Mouse (Mus musculus) embryonic facial prominence, embryonic 11.5 days (tissue): ENCODE results near the gene Klhl26. TPM values are rescaled to one million over a fixed set of nuclear protein-coding genes. Genes with fewer than 3 reads are reported as not detected.
A peak's percentile ranks its signal among the peaks of the same experiment; 100 is the strongest.

Experiments
- ATAC-seq: fragments of 200-750 bp; cut with Nextera tagmentation; replicated peaks from 2 replicates; pipeline ENCODE4 v1.8.0; 2017; ENCODE audit warnings: low read depth; ENCODE audit not compliant: insufficient number of reproducible peaks, low FRiP score, low TSS enrichment
- DNase-seq: peaks from one replicate; pipeline ENCODE4 v3.0.0-alpha.2; 2015; ENCODE audit warnings: low spot score
- H3K27ac ChIP-seq: fragments of 300-500 bp; sonication (generic); replicated peaks from 2 replicates; pipeline ENCODE4 v1.5.1; 2014; ENCODE audit warnings: mild to moderate bottlenecking, low read depth, low read length, control low read depth
- H3K27me3 ChIP-seq: fragments of 300-500 bp; sonication (generic); 2 replicates; pipeline ENCODE4 v1.6.1; 2014; ENCODE audit warnings: mild to moderate bottlenecking, low read length, moderate library complexity, mixed read lengths; ENCODE audit not compliant: control insufficient read depth, insufficient read depth
- H3K36me3 ChIP-seq: fragments of 300-500 bp; sonication (generic); replicated peaks from 2 replicates; pipeline ENCODE4 v1.6.1; 2014; ENCODE audit warnings: low read depth, mild to moderate bottlenecking, low read length, moderate library complexity, mixed read lengths; ENCODE audit not compliant: control insufficient read depth, insufficient read depth
- H3K4me1 ChIP-seq: fragments of 300-500 bp; sonication (generic); 2 replicates; pipeline ENCODE4 v1.6.1; 2014; ENCODE audit warnings: low read length, mixed read lengths; ENCODE audit not compliant: control insufficient read depth, insufficient read depth
- H3K4me2 ChIP-seq: fragments of 300-500 bp; sonication (generic); 2 replicates; pipeline ENCODE4 v1.6.1; 2014; ENCODE audit warnings: low read depth, mild to moderate bottlenecking, control low read depth, low read length, moderate library complexity
- H3K4me3 ChIP-seq: fragments of 300-500 bp; sonication (generic); 2 replicates; pipeline ENCODE4 v1.5.1; 2014; ENCODE audit warnings: low read depth, low read length, control low read depth
- H3K9ac ChIP-seq: fragments of 300-500 bp; sonication (generic); replicated peaks from 2 replicates; pipeline ENCODE4 v1.6.1; 2014; ENCODE audit warnings: mild to moderate bottlenecking, control low read depth, low read length
- H3K9me3 ChIP-seq: fragments of 300-500 bp; sonication (generic); replicated peaks from 2 replicates; pipeline ENCODE4 v1.6.1; 2016; ENCODE audit warnings: mild to moderate bottlenecking, low read length, inconsistent platforms, mixed read lengths; ENCODE audit not compliant: control insufficient read depth
- WGBS: fragments of 180-500 bp; shearing (Covaris S2); extraction: QIAGEN DNeasy Blood & Tissue Kit; methylation state at CpG from one replicate; pipeline ENCODE4 v1.1.7; 2014; 5-methylcytosine and 5-hydroxymethylcytosine counted together
- polyA plus RNA-seq: library from polyadenylated mRNA; unstranded; fragments of >200 nt; fragmentation: Nextera tagmentation; extraction: Ambion mirVana; gene quantifications from 2 replicates; pipeline ENCODE4 v1.2.1, GENCODE M21; 2014

Klhl26 gene
- polyA plus RNA-seq, 1 experiment from 2014 or later: 17.9 TPM

DNA sequence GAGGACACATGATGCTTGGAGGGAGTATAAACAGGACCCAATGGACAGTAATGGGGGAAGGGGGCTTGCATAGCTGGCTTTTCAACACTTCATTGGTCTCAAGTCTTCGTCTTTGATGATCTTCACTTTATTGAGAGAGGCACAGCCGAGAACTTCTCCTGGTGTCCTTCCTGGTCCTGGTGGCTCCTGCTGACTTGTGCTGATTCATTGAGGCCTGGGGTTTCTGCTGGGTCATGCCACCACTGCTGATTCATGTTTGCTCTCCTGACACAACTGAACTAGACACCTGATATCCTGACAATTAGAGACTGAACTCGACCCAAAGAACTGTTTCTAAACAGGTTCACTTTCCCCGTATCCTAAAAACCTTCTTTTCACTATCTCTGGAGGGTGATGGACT, 33.4 kb downstream of the Klhl26 start:
- Histone ChIP-seq H3K4me3 (no peak overlapping the region), H3K27me3 (no peaks in the 10 kb centered on the region), H3K9ac (no peak overlapping the region), H3K4me1 (no peaks in the 10 kb centered on the region), H3K27ac (no peak overlapping the region), H3K4me2 (no peak overlapping the region), H3K36me3 (no peaks in the 10 kb centered on the region), H3K9me3 (no peaks in the 10 kb centered on the region)
- WGBS: 81% methylated on average over 4 of the region's 4 CpGs
- ATAC-seq (no peak), DNase-seq (no peak)

DNA sequence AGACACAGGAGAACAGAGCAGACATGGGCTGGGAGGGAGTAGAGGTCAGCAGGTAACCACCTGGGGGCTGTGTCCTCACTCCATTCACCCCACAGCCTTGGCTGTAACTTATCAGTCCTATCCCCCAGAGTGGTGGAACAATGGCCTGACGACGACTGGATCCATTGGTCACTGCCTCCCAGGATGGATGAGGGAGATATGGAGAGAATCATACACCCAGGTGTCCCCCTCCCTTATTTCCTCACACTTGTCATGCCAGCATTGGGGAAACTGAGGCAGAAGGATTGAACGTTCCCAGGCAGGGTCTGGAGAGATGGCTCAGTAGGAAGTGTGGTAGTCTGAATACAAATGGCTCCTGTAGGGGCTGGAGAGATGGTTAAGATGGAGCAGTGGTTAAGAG, 35.2 kb downstream of the Klhl26 start:
- 69% methylated on average over 3 of the region's 3 CpGs for WGBS
- Histone ChIP-seq H3K36me3 (no peaks in the 10 kb centered on the region), H3K4me1 (no peaks in the 10 kb centered on the region), H3K4me3 (no peak overlapping the region), H3K27me3 (no peaks in the 10 kb centered on the region), H3K9me3 (no peaks in the 10 kb centered on the region), H3K4me2 (no peak overlapping the region), H3K27ac (no peak overlapping the region), H3K9ac (no peak overlapping the region)
- DNase-seq (no peak), ATAC-seq (no peak)

DNA sequence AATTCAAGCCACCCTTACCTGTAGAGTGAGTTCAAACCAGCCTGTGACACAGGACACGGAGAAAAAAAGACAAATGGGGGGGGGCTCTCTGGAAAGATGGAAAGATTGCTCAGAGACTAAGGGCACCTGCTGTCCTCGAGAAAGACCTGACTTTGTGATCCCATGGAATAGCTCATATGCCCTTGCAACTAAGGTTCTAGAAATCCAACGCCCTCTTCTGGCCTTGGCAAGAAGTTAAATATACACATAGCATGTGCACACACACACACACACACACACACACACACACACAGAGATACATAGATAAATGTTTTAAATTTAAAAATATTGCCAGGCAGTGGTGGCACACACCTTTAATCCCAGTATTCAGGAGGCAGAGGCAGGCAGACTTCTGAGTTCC, 36.5 kb downstream of the Klhl26 start:
- Histone ChIP-seq H3K4me2 (peak overlapping the region; percentile 75), H3K4me1 (no peaks in the 10 kb centered on the region), H3K27me3 (no peaks in the 10 kb centered on the region), H3K4me3 (peak overlapping the region; percentile 67), H3K9ac (peak overlapping the region; percentile 73; the same call in 1 of the 2 replicates), H3K9me3 (no peaks in the 10 kb centered on the region), H3K36me3 (no peaks in the 10 kb centered on the region), H3K27ac (no peak overlapping the region)
- 53% methylated on average over 3 of the region's 3 CpGs for WGBS
- ATAC-seq (peak; percentile 25; the same call in 1 of the 2 replicates), DNase-seq (no peak)

DNA sequence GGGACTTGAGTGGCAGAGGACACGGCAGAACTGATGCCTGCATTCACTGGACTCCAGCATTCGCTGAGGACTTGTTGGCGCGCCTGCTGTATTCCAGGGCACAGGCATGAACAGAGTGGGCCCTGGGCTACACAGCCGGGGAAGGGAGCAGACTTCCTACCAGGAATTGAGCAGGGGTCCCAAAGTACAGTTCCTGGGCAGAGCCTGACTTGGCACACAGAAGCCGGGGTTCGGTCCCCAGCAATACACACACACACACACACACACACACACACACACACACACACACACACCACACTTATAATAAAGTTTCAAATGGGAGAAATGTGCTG, 37.0 kb downstream of the Klhl26 start:
- Histone ChIP-seq H3K9ac (peak overlapping the region; percentile 73), H3K4me3 (peak overlapping the region; percentile 67), H3K27ac (no peak overlapping the region), H3K9me3 (no peaks in the 10 kb centered on the region), H3K4me1 (no peaks in the 10 kb centered on the region), H3K36me3 (no peaks in the 10 kb centered on the region), H3K4me2 (peak overlapping the region; percentile 75), H3K27me3 (no peaks in the 10 kb centered on the region)
- ATAC-seq (no peak), DNase-seq (no peak)
- WGBS: 6% methylated on average over 7 of the region's 7 CpGs

DNA sequence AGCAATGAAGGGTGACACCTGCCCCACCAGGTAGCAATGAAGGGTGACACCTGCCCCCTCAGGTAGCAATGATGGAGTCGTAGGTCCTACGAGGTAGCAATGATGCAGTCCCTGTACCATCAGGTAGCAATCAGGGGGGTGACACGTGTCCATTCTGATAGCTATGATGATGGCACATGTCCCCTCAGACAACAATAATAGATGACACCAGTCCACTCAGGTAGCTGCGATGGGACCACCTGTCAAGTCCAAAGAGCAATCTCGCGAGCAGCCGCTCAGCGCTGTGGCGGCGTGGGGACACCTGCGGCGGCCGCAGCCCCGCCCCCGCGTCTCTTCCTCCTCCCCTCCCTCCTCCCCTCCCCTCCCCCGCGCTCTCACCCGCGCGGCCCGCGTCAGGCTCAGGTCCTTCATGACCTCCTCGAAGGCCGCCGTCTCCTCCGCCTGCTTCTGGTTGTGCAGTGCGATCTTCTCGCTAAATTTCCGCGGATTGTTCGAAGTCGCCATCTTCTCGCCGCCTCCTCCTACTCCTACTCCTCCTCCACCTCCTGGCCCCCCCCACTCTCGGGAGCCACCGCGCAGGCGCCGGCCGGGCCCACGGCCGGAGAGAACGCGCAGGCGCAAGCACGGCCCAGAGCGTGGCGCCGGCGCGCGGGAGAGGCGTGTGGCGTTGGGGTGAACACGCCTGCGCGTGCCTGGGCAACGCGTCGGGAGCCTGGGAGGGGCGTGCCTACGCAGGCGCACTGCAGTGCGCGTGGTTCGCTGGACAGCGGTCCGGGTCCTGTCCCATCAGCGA, 37.5 kb downstream of the Klhl26 start, which contains the start of gene Crtc1:
Gene Crtc1 (minus strand): TSS at position 525 of the 793 bp plus-strand sequence.
- no peaks in the 10 kb centered on the region for H3K4me1 ChIP-seq
- no peaks in the 10 kb centered on the region for H3K36me3 ChIP-seq
- peak within 1 kb of the TSS; percentile 73 for H3K9ac ChIP-seq
- peak within 1 kb of the TSS; percentile 59; the same call in 1 of the 2 replicates for H3K27ac ChIP-seq
- H3K4me2 ChIP-seq: peak within 1 kb of the TSS; percentile 75
- no peaks in the 10 kb centered on the region for H3K27me3 ChIP-seq
- H3K9me3 ChIP-seq: no peaks in the 10 kb centered on the region
- H3K4me3 ChIP-seq: peak within 1 kb of the TSS; percentile 67
- ATAC-seq (peak; percentile 98), DNase-seq (peak; percentile 97)
- WGBS: 1% methylated on average over 69 of the region's 70 CpGs

DNA sequence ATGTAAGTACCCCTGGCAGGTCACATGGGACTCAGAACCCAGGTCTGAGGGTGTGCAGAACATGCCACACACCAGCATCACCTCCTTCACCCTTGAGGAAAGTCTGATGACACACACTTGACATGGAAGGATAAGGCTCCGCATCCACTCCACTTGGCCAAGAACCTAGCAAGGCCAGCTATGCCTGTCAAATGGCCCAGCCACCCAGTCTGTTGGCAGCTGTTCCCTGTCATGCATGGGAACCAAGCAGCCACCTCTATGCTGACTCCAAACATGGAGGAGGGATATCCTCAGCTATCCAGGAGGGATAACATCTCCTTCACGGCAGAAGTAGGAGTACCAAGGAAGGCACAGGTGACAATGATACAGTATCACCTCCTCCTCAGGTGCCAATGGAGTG, 38.3 kb downstream of the Klhl26 start:
- H3K4me3 ChIP-seq: no peak overlapping the region
- H3K27ac ChIP-seq: no peak overlapping the region
- H3K4me1 ChIP-seq: no peaks in the 10 kb centered on the region
- no peaks in the 10 kb centered on the region for H3K27me3 ChIP-seq
- ATAC-seq (no peak), DNase-seq (no peak)
- no peaks in the 10 kb centered on the region for H3K9me3 ChIP-seq
- no peaks in the 10 kb centered on the region for H3K36me3 ChIP-seq
- no peak overlapping the region; the same call in 1 of the 2 replicates for H3K9ac ChIP-seq
- H3K4me2 ChIP-seq: peak overlapping the region; percentile 75; the same call in 1 of the 2 replicates
- 93% methylated on average over 2 of the region's 2 CpGs for WGBS

DNA sequence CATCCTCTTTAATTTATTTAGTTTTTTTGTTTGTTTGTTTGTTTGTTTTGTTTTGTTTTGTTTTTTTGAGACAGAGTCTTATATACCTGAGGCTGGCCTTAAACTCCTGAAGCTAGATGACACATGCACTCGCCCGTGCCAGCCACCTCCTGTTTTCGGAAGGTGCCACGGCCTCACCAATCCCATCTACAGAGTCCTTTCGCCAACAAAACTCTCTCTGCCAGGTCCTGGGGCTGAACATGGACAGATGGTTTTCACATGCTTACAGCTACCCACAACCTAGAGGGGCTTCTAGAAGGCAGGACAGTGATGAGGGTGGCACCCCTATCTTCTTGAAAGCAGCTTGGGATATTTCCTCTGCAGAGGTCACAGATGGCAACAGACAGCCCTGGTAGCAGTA, 41.6 kb downstream of the Klhl26 start:
- Histone ChIP-seq H3K27me3 (no peaks in the 10 kb centered on the region), H3K4me1 (no peaks in the 10 kb centered on the region), H3K27ac (no peak overlapping the region), H3K9me3 (no peaks in the 10 kb centered on the region), H3K36me3 (no peaks in the 10 kb centered on the region), H3K9ac (no peak overlapping the region; the same call in 1 of the 2 replicates), H3K4me3 (no peak overlapping the region), H3K4me2 (no peak overlapping the region)
- no peak for DNase-seq
- no peak for ATAC-seq
- 91% methylated on average over 5 of the region's 5 CpGs for WGBS

DNA sequence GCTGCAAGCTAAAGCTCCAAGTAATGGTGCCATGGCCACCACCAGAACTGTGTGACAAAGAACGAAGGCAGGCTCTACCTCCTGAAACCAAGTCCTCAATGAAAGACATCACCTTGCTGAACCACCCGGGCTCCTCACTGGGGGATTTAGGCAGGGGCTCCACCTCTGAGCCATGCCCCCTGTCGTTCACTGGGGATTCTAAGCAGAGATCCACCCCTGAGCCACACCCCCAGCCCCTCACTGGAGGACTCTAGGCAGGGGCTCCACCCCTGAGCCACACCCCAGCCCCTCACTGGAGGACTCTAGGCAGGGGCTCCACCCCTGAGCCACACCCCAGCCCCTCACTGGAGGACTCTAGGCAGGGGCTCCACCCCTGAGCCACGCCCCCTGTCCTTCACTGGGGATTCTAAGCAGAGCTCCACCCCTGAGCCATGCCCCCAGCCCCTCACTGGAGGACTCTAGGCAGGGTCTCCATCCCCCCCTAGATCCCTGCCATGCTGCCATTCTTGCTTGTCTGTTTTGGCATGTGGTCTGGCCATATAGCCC, 43.7 kb downstream of the Klhl26 start:
- no peaks in the 10 kb centered on the region; the same call in 1 of the 2 replicates for H3K4me1 ChIP-seq
- WGBS: 42% methylated on average over 4 of the region's 4 CpGs
- no peak overlapping the region for H3K9ac ChIP-seq
- no peak for ATAC-seq
- no peak overlapping the region for H3K4me2 ChIP-seq
- no peaks in the 10 kb centered on the region for H3K27me3 ChIP-seq
- no peak overlapping the region for H3K27ac ChIP-seq
- DNase-seq: no peak
- no peak overlapping the region for H3K4me3 ChIP-seq
- H3K36me3 ChIP-seq: no peaks in the 10 kb centered on the region
- no peaks in the 10 kb centered on the region for H3K9me3 ChIP-seq
